Mouse (Mus musculus) adrenal gland, adult (tissue): Measurements from ENCODE around the gene Jazf1.

Experiments
- DNase-seq, 2 experiments: peaks; one replicate each; pipeline ENCODE4 v3.0.0; 2022 to 2023; ENCODE audit warnings: low spot score in 1 of 2; ENCODE audit not compliant: inconsistent age in 2 of 2

Jazf1 gene

DNA sequence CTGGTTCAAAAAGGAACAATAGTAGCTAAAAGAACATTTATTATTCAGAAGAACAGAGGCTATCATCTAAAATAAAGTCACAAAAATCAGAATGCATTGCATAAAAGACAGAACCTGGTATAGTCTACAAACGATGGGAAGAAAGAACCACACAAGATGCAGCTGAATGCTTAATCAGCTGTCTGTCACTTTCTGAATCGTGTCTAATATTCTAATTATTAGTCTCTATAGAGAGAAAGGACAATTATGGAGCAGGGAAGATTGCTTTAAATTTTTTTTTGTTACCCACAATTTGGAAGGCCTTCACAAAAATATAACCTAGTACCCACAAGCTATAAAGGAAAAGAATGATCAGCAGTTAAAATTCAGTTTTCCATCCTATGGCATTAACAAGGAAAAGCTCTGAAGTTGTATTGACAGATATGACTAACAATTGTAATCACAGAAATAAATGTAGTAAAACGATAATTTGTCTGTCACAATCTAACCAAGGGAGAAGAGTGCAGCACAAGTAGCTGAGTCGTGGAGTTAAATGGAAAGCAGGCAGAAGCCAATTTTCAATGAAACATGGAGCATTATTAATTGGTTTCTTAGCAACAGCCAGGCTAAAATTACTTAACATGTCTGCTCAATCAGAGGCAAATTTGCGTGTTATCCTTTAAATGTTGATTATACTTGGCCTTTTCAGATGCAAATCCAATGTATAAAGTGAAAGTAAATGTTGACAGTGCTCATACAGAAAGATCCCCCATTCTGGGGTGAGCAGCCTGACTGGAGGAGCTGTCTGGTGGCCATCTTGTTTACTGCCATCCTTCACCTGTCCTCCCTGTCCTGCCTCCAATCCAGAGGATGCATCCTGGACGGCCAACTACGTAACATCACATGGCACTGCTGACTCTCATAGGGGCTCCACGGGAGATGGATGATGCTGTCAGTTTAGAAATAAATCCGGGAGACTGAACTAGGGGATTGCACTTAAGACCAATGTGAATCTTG is 53.7 kb downstream of the Jazf1 start:
- DNase-seq: no peak

- no peak for DNase-seq
Measured at GRCm38 (mm10) chr6:53010286-53010685, 58.1 kb downstream of the Jazf1 start.

- DNase-seq: no peak
Measured at GRCm38 (mm10) chr6:53006032-53006431, 62.4 kb downstream of the Jazf1 start.

- no peak for DNase-seq
Measured at GRCm38 (mm10) chr6:53005544-53005943, 62.9 kb downstream of the Jazf1 start.

GRCm38 (mm10) chr6:52990816-52991215 is 77.6 kb downstream of the Jazf1 start:
- no peak for DNase-seq

DNA sequence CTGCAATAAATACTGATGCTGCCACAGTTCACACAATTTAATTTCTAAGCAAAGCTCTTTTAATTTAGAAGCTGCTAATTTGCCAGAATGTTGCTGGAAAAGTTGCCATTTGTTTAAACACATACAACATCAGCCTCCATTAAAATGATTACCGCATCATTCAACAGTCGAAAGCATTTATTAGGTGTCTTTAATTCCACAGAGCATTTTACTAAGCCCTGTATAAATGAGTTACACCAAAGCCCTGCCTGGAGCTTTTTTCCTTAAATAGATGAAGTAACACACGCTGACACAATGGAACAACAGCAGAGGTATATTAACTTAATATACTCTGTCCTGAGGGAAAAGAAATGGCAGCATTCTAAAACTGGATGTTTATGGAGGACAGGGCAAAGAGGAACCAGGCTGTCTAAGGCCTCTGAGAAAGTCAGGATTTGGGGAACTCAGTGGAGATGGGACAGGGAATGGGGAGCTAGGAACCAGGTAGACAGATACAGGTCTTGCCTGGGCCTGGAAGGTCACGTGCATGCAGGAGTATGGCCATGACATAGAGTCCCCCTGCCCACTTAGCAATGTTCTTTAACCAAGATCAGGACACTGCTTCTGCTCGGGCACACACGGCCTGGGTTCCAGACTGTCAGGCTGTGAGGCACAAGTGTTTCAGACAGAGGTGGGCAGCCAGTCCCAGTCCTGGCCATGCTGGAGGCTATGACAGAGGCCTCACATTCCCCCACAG is 80.4 kb downstream of the Jazf1 start:
- DNase-seq: no peak

GRCm38 (mm10) chr6:52987391-52987790 is 81.0 kb downstream of the Jazf1 start:
- peak in 1 of 2 experiments; percentile 73 for DNase-seq

GRCm38 (mm10) chr6:52982175-52982574 is 86.3 kb downstream of the Jazf1 start:
- no peak for DNase-seq

DNA sequence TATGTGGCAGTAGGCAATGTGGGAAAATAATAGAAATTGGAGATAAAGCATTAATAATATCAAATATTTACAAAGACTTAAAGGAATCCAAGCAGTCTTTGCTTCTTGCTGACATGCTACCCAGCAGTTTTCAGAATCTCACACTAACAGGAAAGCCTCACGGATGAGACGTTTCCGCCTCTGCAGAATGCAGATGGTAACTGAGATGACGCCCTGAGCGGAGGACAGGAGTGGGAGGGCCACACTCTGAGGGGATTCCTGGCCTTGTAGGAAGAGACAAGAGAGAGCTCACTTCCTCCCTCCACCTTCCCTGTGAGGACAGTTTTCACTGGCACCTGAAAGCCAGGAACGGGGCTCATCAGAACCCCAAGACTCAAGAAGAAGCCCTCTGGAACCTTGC is 88.9 kb downstream of the Jazf1 start:
- DNase-seq: no peak

DNA sequence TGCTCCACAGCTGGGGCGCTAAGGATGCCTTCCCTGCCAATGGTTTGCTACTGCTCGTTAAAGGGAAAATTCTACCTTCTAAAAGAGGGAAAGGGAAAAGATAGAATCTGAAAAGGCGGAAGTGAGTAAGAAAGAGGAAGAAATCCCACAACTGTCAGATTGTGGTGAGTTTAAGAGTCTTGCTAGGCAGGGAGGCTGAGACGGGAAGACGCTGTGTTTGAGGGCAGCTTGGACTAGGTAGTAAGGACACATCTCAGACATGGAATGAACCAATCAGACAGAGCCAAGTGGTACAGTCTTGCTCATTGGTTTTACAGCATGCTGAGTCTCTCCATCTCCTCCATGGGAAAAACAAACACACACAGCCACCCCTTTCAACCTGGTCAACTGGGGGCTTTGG is 95.1 kb downstream of the Jazf1 start:
- no peak for DNase-seq

DNA sequence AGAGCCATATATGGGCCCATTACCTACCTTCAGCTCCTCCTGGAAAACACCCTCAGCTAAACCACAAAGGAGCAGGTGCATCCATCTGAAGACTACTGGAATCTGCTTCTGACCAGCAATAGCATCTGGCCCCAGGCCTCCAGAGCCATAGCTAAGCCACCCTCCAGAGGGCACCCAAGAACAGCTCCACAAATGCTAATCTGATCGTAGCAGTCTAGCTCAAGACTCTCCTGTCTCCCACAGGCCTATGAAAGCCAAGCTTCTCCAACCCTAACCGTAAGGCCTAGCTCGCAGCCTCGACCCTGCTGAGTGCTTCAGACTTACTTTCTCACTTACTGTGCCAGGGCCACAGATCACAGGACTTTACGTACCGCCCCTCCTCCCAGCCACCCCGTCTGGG is 96.3 kb downstream of the Jazf1 start:
- DNase-seq: no peak

GRCm38 (mm10) chr6:52969717-52970261 is 98.6 kb downstream of the Jazf1 start:
- DNase-seq: peak; percentile 43 to 81

DNA sequence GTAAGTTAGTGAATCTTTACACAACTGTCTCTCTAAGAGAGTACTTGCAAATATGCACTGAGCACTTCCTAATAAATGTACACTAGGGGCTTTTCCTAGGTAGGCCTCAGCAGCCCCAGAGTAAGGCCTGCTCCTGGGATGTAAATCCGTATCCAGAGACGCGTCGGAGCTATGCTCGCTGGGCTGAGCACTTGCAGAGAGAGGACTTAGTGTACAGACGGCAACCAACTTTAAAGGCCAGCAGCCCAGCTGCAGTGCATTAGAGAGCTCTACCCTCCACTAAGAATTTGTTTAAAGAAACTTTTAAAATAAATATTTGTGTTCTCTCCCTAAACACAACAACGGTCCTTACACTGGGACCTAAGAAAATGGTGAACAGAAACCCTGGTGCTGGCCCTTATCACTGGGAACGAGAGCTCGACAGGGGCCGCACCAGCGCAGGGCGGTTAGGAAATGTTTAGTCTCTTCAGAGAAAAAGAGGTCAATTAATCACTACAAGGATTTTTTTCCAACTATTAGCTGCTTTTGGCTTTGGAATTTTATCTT is 100.0 kb downstream of the Jazf1 start:
- DNase-seq: no peak

- DNase-seq: no peak
Measured at GRCm38 (mm10) chr6:52967557-52968270, 100.7 kb downstream of the Jazf1 start.

DNA sequence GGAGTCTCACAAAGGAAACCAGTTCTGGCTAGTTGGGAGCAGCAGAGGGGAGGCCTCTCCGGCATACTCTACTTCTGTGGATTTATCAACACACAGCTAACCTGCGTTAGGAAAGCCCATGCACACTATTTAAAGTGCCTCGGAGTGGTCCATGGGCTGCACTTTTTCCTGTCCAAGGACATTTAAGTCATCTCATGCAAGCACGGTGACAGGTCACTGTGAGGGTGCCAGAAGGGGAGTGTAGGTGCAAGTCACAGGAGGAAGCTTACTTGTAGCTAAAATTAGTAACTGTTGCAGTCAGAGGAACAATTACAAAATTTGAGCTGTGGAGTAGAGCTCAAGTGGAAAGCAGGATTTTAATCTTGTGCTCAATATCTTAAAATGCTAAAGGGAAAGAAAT is 102.4 kb downstream of the Jazf1 start:
- DNase-seq: peak in 1 of 2 experiments; percentile 43

GRCm38 (mm10) chr6:52965340-52965739 is 103.1 kb downstream of the Jazf1 start:
- no peak for DNase-seq

- DNase-seq: peak in 1 of 2 experiments; percentile 60
Measured at GRCm38 (mm10) chr6:52963840-52964690, 104.4 kb downstream of the Jazf1 start.

DNA sequence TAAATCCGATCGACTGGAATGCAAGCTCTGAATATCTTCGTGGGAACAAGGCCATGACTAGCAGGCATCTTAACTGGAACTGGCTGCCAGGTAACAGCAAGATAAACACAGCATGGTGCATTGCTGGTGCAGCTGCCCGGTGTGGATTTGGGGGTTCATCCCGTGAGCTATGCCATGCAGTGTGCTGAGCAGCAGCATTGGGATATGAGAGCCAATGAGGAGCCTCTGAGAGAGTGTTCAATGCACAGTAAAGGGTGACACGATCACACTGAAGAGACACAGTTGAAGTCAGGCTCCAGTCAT is 105.0 kb downstream of the Jazf1 start:
- peak in 1 of 2 experiments; percentile 51 for DNase-seq

GRCm38 (mm10) chr6:52962600-52963429 is 105.6 kb downstream of the Jazf1 start:
- DNase-seq: peak in 1 of 2 experiments; percentile 54
